Comparison of ENCODE assay signal across 20 mouse cellular contexts in genomic region chr6:54175473-54176215, GRCm38 (mm10).
DNase-seq lines count a peak whose midpoint lies in the region; ATAC-seq and TF ChIP-seq lines count a peak whose summit lies in the region.
"Had no signal": no experiment of that assay in that cellular context is flagged by ENCODE, and none has a peak within 500 bp of the region (broad histone marks: within the 10 kb centered on the region; RNA-seq: fewer than 3 reads in every experiment).

No protein-coding gene starts in this region.

- H3K36me3 ChIP-seq in heart, embryonic 10.5 days: no peaks in the 10 kb centered on the region
- no peaks in the 10 kb centered on the region for H3K36me3 ChIP-seq in kidney, embryonic 15.5 days
- no peaks in the 10 kb centered on the region for H3K36me3 ChIP-seq in kidney, embryonic 16.5 days (ENCODE audit: insufficient read depth, low read length)
- H3K36me3 ChIP-seq in lung, embryonic 14.5 days (ENCODE audit: insufficient read depth): no peaks in the 10 kb centered on the region
- H3K36me3 ChIP-seq: forebrain, embryonic 10.5 days; heart, embryonic 13.5 days; hindbrain, embryonic 12.5 days; intestine, embryonic 15.5 days had no signal

- peak; percentile 46 for DNase-seq in heart, embryonic 10.5 days (ENCODE audit: low spot score)
- DNase-seq in heart, postnatal 10 days: no peak
- peak; percentile 23 for DNase-seq in lung, embryonic 14.5 days
- DNase-seq in lung, postnatal 4 days: no peak
- DNase-seq: adrenal gland, adult 2 months; adrenal gland, postnatal 14 days; cerebellum, adult 18-20 months; cerebellum, adult 9-10 months; cerebellum, postnatal 14 days; gastrocnemius, postnatal 10 days; gastrocnemius, postnatal 36 days had no signal

- no peak overlapping the region for H3K4me3 ChIP-seq in heart, embryonic 10.5 days
- H3K4me3 ChIP-seq in kidney, embryonic 15.5 days (replicated peaks): no peak overlapping the region
- H3K4me3 ChIP-seq in kidney, embryonic 16.5 days (ENCODE audit: low read length): no peak overlapping the region
- H3K4me3 ChIP-seq in lung, embryonic 14.5 days (ENCODE audit: low read depth, low read length): no peak overlapping the region
- H3K4me3 ChIP-seq: forebrain, embryonic 10.5 days; forebrain, embryonic 13.5 days; heart, embryonic 13.5 days; hindbrain, embryonic 12.5 days; intestine, embryonic 15.5 days had no signal

- TF ChIP-seq CTCF in lung, embryonic 14.5 days (IDR thresholded peaks at IDR 0.05; ENCODE audit: low read depth): no peak

- H3K4me2 ChIP-seq in kidney, embryonic 15.5 days: no peak overlapping the region
- H3K4me2 ChIP-seq in kidney, embryonic 16.5 days (replicated peaks; ENCODE audit: low read depth, low read length): no peak overlapping the region
- no peak overlapping the region for H3K4me2 ChIP-seq in lung, embryonic 14.5 days
- H3K4me2 ChIP-seq: forebrain, embryonic 13.5 days; heart, embryonic 13.5 days; hindbrain, embryonic 12.5 days; intestine, embryonic 15.5 days had no signal

- no peaks in the 10 kb centered on the region for H3K9me3 ChIP-seq in heart, embryonic 10.5 days
- H3K9me3 ChIP-seq in kidney, embryonic 15.5 days (replicated peaks): no peaks in the 10 kb centered on the region
- no peaks in the 10 kb centered on the region for H3K9me3 ChIP-seq in kidney, embryonic 16.5 days (ENCODE audit: low read length)
- H3K9me3 ChIP-seq in lung, embryonic 14.5 days (ENCODE audit: low read depth, low read length): no peaks in the 10 kb centered on the region
- H3K9me3 ChIP-seq: forebrain, embryonic 10.5 days; forebrain, embryonic 13.5 days; heart, embryonic 13.5 days; hindbrain, embryonic 12.5 days; intestine, embryonic 15.5 days had no signal

- ATAC-seq in kidney, embryonic 15.5 days (replicated peaks; ENCODE audit: low FRiP score): peak; percentile 52; the same call in 1 of the 2 replicates
- ATAC-seq in kidney, embryonic 16.5 days (ENCODE audit: low FRiP score, low TSS enrichment): no peak
- ATAC-seq in lung, embryonic 14.5 days (ENCODE audit: insufficient read depth): no peak
- ATAC-seq: CD4-positive, CD25-positive, alpha-beta regulatory T cell, adult 4 months; forebrain, embryonic 13.5 days; forebrain, embryonic 16.5 days; intestine, embryonic 15.5 days had no signal

- H3K27ac ChIP-seq in heart, embryonic 10.5 days: no peak overlapping the region
- no peak overlapping the region for H3K27ac ChIP-seq in kidney, embryonic 15.5 days
- H3K27ac ChIP-seq in kidney, embryonic 16.5 days (ENCODE audit: low read length): no peak overlapping the region
- no peak overlapping the region for H3K27ac ChIP-seq in lung, embryonic 14.5 days (ENCODE audit: low read depth)
- H3K27ac ChIP-seq: forebrain, embryonic 10.5 days; forebrain, embryonic 13.5 days; heart, embryonic 13.5 days; hindbrain, embryonic 12.5 days; intestine, embryonic 15.5 days had no signal

- H3K4me1 ChIP-seq in heart, embryonic 10.5 days: no peaks in the 10 kb centered on the region
- peaks cover 19% of the 10 kb centered on the region for H3K4me1 ChIP-seq in kidney, embryonic 15.5 days
- 0 out of 2 replicates have a peak, but pooled peaks cover 3% of the 10 kb centered on the region for H3K4me1 ChIP-seq in kidney, embryonic 16.5 days (ENCODE audit: insufficient read depth, low read length)
- H3K4me1 ChIP-seq in lung, embryonic 14.5 days (ENCODE audit: insufficient read depth): no peaks in the 10 kb centered on the region
- H3K4me1 ChIP-seq: heart, embryonic 13.5 days; intestine, embryonic 15.5 days had no signal

- H3K27me3 ChIP-seq in heart, embryonic 10.5 days (ENCODE audit: insufficient read depth, poor library complexity, severe bottlenecking): no peaks in the 10 kb centered on the region; the same call in 1 of the 2 replicates
- H3K27me3 ChIP-seq in kidney, embryonic 15.5 days: peaks cover 12% of the 10 kb centered on the region
- no peaks in the 10 kb centered on the region for H3K27me3 ChIP-seq in kidney, embryonic 16.5 days (ENCODE audit: insufficient read depth, low read length)
- no peaks in the 10 kb centered on the region for H3K27me3 ChIP-seq in lung, embryonic 14.5 days (ENCODE audit: insufficient read depth, low read length)
- H3K27me3 ChIP-seq: forebrain, embryonic 13.5 days; heart, embryonic 13.5 days; hindbrain, embryonic 12.5 days; intestine, embryonic 15.5 days had no signal

- WGBS in heart, embryonic 10.5 days: 78% methylated on average over 8 of the region's 8 CpGs
- WGBS in kidney, embryonic 15.5 days: 30% methylated on average over 8 of the region's 8 CpGs
- 25% methylated on average over 8 of the region's 8 CpGs for WGBS in kidney, embryonic 16.5 days
- WGBS in lung, embryonic 14.5 days: 49% methylated on average over 8 of the region's 8 CpGs

- no peak overlapping the region for H3K9ac ChIP-seq in kidney, embryonic 15.5 days
- H3K9ac ChIP-seq in kidney, embryonic 16.5 days (replicated peaks; ENCODE audit: low read length): no peak overlapping the region
- no peak overlapping the region for H3K9ac ChIP-seq in lung, embryonic 14.5 days
- H3K9ac ChIP-seq: forebrain, embryonic 13.5 days; heart, embryonic 13.5 days; hindbrain, embryonic 12.5 days; intestine, embryonic 15.5 days had no signal

- intact Hi-C loops in heart, postnatal 10 days (cut with DNase I): no loop called here

Comparison
In these comparisons a context has a peak if more than half of its experiments do, and no peak if none do; other contexts are left out.
1. DNase-seq: peak in heart, embryonic 10.5 days (single experiment) and lung, embryonic 14.5 days (single experiment); none in heart, postnatal 10 days (0 of 2) and lung, postnatal 4 days (0 of 2).